Mouse (Mus musculus): ENCODE measurements around the gene Exoc2.

Exoc2 gene

GRCm38 (mm10) chr13:30976536-30977084 lies 2.7 kb upstream of the Exoc2 start:
- intact Hi-C loops (cut with DNase I) = no loop called here

DNA sequence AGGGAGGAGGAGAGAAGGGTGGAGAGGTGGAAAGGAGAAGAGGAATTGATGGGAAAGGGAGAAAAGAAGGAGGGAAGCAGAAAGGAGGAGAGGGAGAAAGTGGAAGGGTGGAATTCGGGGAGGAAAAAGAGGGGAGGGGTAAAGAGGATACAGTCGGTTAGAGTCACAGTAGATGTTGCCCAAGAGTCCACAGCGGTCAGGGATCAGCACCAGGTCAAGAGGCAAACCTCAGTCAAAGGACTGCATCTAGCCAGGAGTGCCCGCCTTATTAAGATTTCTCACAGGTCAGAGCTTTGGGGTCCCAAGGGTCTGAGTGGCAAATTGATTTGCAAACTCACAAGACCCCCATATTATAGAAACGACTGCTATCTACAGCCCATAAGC lies 346 bp upstream of the Exoc2 start:
- intact Hi-C loops (cut with DNase I) = no loop called here

- intact Hi-C loops (cut with DNase I) = no loop called here
Measured at GRCm38 (mm10) chr13:30972102-30972501, 1.8 kb downstream of the Exoc2 start.

DNA sequence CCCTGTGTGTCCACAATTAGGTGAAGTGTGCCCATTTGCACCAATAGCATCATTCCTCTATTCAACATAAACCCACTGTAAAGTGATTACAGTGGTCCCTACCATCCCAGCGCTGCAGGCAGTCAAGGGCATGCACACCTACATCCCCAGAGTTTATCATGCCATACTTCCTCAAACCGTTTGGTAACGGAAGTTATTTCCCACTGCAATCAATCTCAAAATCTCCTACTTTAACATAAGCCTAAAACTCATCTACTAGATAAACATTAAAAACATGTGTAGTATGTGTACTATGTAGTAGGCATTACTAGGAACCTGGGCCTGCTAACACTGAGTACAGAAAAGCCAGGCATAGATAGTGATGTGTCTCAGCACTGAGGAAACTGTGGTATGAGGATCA lies 2.8 kb downstream of the Exoc2 start:
- intact Hi-C loops (cut with DNase I) = no loop called here

GRCm38 (mm10) chr13:30968311-30968710 lies 5.6 kb downstream of the Exoc2 start:
- intact Hi-C loops (cut with DNase I) = no loop called here

DNA sequence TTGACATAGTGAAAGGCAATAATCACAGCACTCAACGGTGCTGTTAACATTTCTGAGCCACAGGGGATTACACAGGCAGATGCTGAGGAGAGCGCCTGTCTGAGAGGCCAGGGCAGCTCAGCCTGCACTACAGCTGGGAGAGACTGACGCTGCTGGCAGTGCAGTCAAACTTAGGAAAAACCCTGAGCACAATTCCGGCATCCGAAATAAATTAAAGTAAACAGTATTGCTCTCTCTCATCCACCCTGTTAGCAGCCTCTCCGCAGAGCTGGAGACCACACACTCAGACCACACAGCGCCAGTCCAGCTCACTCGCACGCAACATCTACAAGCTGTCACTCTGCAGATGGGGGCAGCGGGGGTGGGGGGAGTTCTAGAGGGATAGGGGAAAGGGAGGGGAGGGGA lies 7.4 kb downstream of the Exoc2 start:
- intact Hi-C loops (cut with DNase I) = no loop called here

GRCm38 (mm10) chr13:30961932-30962331 lies 12.0 kb downstream of the Exoc2 start:
- intact Hi-C loops (cut with DNase I) = no loop called here

DNA sequence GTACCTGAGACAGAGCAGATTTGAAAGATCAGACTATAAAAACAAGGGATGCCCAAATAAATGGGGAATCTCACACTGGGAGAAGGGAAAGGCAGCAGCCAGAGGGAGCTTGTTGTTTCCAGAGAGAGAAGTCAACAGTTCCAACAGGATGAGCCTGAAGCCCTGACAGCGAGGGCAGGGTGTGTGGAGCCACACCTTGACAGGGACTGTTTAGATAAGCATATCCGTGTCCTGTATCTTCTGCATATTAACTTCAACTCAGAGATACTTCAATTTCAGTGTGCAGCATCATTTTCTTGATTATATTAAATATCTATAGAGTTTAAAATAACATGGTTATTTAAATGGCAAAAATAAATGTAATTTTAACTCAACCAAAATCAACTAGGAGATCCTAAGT lies 13.2 kb downstream of the Exoc2 start:
- intact Hi-C loops (cut with DNase I) = no loop called here

- intact Hi-C loops (cut with DNase I) = no loop called here
Measured at GRCm38 (mm10) chr13:30953580-30953979, 20.3 kb downstream of the Exoc2 start.

DNA sequence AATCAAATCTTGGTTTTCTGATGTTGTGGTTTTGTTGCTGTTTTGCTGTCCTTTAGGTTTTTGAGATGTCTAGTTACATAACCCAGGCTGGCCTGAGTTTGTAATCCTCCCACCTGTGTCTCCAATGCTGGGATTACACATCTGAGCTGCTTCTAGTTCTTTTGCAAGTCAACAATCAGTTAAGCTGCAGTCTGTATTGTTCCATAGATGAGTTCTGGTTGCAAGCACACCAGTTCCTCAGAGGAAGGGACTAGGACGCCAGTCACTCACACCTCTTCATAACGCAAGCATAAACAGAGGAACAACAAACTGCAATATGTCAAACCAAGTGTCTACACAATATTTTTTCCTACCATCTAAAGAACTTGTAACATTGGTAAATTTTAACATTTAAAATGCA lies 21.8 kb downstream of the Exoc2 start:
- intact Hi-C loops (cut with DNase I) = no loop called here

DNA sequence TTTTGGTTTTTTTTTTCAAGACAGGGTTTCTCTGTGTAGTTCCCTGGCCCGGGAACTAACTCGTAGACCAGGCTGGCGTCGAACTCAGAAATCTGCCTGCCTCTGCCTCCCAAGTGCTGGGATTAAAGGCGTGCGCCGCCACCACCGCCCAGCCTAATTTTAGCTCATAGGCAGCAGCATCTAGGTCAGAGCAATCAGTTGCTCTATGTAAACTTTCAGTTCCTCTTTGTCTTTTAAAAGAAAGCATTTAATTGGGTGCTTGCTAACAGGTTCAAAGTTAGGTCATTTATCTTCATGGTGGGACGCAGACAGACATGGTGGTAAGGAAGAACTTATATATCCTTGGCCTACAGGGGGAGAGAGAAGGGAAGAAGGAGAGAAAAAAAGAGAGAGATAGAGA lies 24.7 kb downstream of the Exoc2 start:
- intact Hi-C loops (cut with DNase I) = no loop called here

- intact Hi-C loops (cut with DNase I) = no loop called here
Measured at GRCm38 (mm10) chr13:30947540-30947939, 26.4 kb downstream of the Exoc2 start, which contains the start of gene Hus1b. Hus1b (minus strand) TSS chr13:30947759.

- intact Hi-C loops (cut with DNase I) = no loop called here
Measured at GRCm38 (mm10) chr13:30947129-30947528, 26.8 kb downstream of the Exoc2 start.

DNA sequence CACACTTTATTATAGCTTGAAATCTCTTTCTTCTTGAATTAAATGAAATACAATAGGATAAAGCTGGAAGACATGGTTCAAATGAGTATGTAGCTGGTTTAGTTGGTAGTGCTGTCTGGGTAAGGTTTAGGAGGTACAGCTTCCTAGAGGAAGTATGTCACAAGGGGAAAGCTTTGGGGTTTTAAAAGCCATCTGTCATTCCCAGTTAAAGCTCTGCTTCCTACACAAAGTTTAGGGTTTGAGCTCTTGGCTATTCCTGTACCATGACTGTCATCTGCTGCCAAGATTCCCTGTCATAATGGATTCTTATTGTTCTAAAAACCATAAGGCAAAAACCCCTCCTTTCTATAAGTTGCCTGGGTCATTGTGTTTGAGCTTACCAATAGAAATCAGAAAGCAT lies 28.1 kb downstream of the Exoc2 start:
- intact Hi-C loops (cut with DNase I) = no loop called here

DNA sequence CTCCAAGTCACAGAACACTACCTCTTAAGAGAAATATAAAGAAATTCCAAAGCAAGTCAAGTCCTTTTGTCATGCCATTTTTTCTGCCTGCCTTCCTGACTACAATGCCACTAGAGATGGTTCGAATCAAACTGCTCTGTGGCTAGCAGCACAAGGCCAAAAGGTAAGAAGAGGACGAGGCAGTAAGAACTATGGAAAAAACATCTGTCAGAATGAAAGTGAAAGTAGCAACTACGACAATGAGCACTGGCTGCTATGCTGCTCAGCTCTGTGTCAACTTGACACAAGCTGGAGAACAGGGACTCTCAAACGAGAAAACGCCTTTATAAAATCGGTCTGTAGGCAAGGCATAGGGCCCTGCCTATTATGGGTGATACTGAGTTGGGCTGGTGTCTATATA lies 40.9 kb downstream of the Exoc2 start:
- intact Hi-C loops (cut with DNase I) = no loop called here

GRCm38 (mm10) chr13:30931613-30932012 lies 42.3 kb downstream of the Exoc2 start:
- intact Hi-C loops (cut with DNase I) = no loop called here

DNA sequence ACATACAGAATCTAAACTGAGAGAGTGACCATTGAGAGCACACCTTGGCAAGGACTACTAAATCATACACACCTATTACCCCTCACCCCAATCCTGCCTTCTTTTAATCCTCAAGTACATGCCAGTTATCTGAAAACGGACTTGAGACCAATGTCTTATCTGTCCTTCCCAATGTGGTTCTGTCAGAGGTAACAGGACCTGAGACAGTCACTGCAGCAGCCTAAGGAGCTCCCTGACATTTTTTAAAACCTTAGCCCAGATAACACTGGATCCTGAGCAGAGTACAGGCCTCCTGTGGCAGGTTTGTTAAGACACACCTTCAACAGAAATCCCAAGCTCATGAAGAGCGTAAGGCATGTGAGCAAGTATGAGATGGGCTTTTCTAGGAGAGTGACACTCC lies 44.8 kb downstream of the Exoc2 start:
- intact Hi-C loops (cut with DNase I) = no loop called here

DNA sequence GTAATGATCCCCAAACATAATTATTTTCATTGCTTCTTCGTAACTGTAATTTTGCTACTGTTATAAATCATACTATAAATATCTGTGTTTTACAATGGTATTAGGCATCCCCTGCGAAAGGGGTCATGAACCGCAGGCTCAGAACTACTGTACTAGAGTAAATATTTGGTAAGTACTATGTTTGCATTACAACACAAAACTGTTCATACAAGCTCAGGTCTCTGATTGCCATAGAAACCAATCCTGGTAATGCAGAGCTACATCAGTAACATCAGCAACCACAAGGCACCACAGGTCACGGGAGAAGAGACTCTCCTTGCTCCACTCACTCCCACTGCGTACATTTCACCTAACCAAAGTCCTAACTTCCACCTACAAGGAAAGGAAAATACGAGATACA lies 49.6 kb downstream of the Exoc2 start:
- intact Hi-C loops (cut with DNase I) = no loop called here

DNA sequence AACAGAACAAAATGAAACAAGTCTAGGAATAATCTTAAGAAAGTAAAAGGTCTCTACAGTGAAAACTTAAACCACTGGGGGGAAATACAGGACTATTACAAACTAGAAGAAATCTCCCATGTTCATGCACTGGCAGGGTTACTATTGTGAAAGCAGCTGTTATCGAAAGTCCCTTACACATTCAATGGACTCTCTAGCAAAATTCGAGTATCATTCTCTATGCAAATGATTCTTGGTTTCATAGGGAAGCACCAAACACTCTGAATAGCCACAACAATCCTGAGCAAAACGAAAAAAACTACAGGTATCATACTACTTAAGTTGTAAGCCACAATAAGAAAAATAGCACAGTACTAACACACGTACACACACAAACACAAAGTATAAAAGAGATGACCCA lies 52.0 kb downstream of the Exoc2 start:
- intact Hi-C loops (cut with DNase I) = no loop called here

GRCm38 (mm10) chr13:30913757-30914156 lies 60.1 kb downstream of the Exoc2 start:
- intact Hi-C loops (cut with DNase I) = no loop called here

- intact Hi-C loops (cut with DNase I) = no loop called here
Measured at GRCm38 (mm10) chr13:30913028-30913427, 60.9 kb downstream of the Exoc2 start.

DNA sequence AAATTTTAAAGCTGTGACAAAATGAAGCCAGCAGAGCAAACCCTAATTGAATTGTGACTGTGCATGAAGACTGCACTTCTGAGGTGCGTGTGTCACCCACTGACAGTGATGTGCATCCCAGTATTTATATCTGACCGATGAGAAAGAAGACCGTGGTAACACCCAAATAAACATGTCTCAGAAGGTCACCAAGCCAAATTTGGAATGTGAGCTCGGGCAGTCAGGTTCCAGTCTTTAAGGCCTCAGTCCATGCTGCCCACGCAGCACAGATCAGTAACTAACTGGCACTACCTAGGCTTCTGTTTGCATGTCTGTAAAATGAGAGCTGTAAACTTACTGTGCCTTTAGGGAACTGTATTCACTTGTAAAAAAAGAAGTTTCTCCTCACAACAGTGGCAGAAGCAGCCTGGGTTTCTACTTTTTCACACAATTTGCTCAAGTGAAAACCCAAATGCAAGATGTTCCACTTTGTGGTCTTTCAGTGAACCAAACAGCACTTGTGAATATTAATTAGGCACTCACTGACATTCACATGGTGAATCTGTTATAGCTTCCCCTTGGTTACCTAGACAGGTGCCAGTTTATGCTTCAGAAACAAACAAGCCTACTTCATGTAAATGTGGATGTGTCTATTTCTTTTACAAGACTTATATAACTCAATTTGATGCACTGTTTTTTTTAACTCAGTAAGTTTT lies 61.8 kb downstream of the Exoc2 start:
- intact Hi-C loops (cut with DNase I) = no loop called here

GRCm38 (mm10) chr13:30910889-30911288 lies 63.0 kb downstream of the Exoc2 start:
- intact Hi-C loops (cut with DNase I) = no loop called here
